Mouse (Mus musculus): ENCODE data around the gene Spata3.

DNA sequence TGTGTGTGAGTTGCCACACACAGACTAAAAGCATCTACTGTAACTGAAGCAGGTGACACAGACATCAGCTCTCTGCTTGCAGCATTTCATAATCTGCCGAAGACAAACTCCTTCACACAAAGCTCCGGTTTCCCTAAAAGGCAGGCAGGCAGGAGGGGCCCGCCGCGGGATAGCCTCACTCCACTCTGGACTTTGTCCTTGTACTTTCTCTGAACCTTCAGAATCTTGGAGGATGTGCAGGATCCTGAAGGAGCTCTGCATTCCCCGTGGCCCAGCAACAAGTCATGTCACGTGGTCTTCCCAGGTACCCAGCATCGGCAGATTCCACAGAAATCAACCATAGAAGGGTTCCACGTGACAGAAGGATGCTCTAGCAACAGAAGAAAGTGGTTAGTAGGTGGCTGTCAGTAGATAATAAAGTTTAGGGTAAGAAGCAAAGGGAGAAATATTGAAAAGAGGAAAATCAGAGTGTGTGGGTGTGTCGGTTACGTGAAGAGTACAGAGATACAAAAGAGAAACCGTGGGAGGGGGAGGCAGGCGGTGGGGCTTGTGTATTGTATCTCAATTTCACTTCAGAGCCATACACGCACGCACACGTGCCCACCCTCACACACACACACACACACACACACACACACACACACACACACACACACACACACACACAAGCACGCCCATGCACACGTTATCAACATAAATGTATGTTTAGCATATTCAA is 16.6 kb upstream of the Spata3 start:
- no peak for TF ChIP-seq CTCF (IDR thresholded peaks at IDR 0.05; ENCODE audit: extremely low read depth, insufficient read depth, insufficient read length, insufficient replicate concordance)
- no peak for TF ChIP-seq POLR2A (IDR thresholded peaks at IDR 0.05; ENCODE audit: low read depth, low read length)

Measured in spleen, adult 2 months (tissue).